Mouse (Mus musculus): ENCODE data around the gene A4gnt.

The A4gnt gene

DNA sequence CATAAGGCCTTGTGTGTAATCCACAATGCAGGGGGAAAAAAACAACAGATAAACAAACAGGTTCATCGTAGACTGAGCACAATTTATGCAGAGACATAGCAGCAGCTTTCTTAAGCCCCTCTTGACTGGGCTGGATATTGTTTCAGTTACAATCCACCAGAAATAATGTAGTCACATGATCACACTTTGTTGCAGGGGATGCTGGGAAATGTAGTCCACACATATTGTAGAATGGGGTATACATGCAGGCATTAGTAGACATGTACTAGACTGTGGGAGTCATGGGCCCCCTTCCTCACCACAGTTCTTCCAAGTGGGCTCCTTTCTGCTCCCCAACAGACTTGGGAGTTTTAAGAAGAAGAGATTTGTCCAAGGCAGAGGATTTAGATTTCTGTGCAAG lies 24.5 kb downstream of the A4gnt start:
- no peak for DNase-seq (ENCODE audit: low spot score)

DNA sequence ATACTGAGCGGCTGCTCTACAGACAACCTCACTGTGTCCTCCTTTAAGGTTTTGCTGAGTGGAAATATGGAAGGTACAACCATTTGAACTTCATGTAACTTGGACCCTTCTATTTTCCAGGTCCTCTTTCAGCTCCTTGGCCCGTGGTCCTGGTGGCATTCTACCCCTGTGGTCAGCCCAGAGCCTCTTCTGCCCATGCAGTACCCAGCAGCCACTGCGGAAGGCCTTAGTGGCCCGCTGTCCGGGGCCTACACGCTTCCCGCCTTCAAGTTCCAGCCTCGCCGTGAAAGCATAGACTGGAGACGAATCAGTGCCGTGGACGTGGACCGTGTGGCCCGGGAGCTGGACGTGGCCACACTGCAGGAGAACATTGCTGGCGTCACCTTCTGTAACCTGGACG lies 24.9 kb downstream of the A4gnt start:
- no peak for DNase-seq (ENCODE audit: low spot score)

DNA sequence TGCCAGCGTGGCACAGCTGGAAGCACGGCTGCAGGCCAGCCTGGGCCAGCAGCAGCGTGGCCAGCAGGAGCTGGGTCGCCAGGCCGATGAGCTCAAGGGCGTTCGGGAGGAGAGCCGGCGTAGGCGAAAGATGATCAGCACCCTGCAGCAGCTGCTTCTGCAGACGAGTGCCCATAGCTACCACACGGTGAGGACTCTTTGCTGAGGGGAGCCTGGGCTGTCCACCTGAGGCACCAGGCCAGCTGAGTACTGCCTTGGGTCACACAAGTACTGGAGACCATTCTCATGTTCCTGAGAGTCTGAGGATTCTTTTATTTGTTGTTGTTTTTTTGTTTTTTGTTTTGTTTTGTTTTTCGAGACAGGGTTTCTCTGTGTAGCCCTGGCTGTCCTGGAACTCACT lies 25.4 kb downstream of the A4gnt start:
- no peak for DNase-seq (ENCODE audit: low spot score)

DNA sequence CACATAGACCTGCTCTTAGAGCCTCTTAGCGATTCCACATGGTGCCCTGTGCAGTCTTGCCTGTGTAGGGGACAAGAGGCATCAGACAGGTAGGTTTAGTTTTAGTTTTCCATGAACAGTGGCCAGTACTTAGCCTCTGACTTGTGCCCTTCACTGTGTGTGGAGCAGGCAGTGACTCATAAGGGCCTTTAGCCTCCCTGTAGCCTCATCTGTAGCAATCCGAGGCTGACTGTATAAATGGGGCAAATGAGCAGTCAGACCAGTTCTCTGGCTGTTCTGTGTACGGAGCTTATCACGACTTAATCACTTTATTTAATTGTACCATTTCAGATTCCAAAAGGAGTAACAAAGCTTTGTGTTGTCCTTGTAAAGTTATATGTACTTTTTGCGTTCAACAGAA lies 27.7 kb downstream of the A4gnt start:
- no peak for DNase-seq (ENCODE audit: low spot score)

DNA sequence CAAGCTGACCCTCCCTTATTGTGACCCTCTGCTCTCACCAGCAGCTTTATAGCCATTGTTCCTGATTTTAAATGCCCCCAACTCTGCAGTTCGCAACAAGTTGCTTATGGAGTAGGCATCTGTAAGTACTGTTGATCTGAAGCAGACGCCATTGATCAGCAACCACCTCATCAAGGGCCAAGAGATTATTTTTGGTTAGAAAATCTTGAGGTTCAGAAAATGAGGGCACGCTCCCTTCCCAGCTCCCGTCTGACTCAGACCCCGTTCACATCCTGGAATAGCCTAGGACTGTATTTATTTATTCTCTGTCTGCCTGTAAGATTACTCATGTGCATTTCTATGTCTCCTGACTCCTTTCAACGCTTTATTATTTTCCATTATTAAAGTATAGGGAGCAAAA lies 33.1 kb downstream of the A4gnt start:
- DNase-seq (ENCODE audit: low spot score): no peak

DNA sequence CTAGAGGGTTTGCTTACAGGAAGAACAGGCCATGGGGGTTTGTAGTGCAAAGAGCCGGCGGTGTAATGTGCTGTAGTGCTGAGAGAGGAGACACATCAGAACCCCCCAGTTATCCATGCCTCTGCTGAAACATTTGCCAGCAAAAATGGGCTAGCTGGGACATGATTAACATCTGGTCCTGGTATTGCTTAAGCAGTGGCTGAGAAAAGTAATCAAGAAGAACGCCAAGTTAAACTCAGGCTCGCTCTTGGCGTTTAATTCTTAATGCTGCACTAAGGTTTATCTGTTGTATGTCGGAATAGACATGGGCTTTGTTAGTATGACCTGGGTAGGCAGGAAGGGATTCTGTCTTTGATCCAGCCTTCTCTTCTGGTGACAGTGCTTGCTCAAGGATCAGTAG lies 33.8 kb downstream of the A4gnt start:
- no peak for DNase-seq (ENCODE audit: low spot score)

DNA sequence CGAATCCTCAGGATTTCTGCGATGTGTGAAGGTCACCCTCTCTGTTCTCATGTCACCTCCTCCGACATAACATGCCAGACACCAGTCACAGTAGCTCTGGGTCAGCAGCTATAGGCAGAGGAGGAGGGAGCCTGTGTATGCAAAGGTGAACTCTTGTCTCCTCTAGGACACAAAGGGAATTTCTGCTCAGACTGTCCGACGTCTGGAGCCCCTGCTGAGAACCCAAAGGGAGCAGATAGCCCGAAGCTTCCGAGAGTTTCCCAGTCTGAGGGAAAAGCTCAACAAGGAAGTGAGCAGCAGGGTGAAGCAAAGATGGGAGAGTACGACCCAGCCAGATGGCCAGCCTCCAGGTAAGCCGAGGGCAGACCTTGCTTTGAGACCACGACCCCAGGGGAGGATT lies 48.5 kb downstream of the A4gnt start:
- no peak for DNase-seq (ENCODE audit: low spot score)

DNA sequence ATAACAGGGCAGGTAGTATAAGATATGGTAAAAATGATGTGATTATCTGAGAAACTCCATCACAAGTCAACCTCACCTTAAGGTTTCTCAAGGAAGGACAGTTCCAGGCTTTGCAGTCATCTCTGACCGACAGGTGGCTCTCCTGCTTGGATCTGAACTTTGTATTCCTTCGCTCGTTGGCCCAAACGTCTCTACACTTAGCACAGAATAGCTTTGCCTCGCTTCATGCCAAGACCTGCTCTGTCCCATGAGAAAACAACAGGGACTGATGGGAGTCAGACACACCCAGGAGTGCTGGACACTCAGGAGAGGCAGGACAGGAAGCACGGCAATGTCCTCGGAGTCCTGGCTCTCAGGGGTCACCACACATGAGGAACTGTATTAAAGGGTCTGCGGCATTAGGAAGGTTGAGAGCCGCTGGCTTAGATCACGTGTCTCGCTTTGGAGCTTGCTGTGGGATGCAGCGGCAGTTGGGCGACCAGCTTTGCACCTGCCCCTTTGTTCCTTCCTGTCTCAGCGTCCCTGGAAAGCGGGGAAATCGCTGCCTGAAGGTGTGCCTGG lies 49.4 kb downstream of the A4gnt start:
- no peak for DNase-seq (ENCODE audit: low spot score)

DNA sequence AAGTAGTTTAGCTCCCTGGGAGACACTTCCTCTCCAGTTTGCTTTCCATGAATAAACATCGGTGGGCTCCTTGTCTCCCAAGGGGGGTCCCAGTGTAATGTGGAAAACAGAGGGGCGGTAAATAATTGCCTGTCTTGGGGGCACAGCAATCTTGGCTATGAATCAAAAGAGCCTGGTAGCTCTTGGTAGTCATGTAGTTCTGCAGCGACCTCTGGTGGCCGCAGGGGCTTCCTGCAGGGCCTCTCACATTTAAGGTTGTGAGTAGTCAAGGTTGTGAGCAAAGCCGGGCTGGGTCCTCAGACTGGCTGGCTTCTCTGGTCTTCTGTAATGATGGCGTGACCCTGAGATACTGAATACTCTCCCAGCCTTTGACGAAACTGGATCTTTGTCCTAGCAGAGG lies 50.1 kb downstream of the A4gnt start:
- DNase-seq (ENCODE audit: low spot score): no peak

DNA sequence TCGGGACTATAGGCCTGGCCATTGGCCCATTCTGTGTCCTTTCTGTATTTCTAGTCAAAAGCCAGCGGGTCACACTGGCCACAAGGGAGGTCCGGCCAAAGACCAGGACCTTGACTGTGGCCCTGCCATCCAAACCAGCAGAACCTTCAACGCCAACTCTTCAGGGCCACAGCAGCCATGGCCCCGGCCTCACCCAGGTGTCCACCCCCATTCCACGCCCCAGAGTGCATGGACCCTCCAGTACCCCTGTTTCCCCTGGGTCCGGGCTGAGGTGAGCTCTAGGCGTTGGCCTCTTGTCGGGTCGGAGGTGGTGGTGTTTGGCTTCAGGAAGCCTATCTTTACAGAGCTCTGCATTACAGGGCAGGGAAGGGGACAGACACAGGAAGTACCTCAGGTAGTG lies 50.6 kb downstream of the A4gnt start:
- no peak for DNase-seq (ENCODE audit: low spot score)

DNA sequence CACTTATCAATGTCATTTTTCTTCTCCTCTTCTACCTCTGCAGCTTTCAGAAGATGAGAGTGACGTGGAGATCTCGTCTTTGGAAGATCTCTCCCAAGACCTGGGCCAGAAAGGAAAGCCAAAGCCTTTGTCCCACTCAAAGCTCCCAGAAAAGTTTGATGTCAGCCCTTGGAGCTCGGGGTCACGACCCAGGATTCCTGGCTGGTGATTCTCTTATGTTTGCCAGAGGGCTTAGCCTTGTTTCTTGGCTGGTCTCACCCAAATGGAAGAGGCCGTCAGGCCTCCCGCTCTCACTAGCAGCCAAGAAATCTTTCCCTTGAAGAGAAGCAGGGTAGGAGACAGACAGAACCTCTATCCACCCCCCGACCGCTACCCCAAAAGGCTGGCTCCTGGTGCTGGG lies 55.3 kb downstream of the A4gnt start:
- no peak for DNase-seq (ENCODE audit: low spot score)

DNA sequence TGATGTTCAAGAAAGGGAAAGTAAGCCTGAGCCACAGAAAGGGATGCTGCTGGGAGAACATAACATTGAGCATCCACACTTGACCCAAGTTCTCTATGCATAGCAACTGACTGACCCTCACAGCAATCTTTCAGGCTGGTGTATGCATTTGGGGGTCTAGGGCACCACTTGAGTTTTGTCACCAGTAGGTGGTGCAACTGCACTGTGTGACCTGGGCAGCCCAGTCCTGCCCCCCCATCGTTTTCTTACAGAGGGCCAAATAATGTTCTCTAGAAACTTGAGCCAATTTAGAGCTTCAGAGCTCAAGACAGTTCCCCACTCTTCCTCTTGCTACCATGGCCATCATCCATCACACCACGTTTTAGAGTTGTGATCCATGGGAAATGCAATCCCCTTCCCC lies 59.3 kb downstream of the A4gnt start:
- DNase-seq (ENCODE audit: low spot score): no peak
